Mouse (Mus musculus) kidney, adult 2 months (tissue): ENCODE measurements around the gene Crmp1.

ENCODE experiments used
- CTCF ChIP-seq: fragments of 200-500 bp; conservative IDR thresholded peaks from 2 replicates; pipeline ENCODE4 v1.5.1; 2011; ENCODE audit warnings: low read depth, mild to moderate bottlenecking, control low read depth, low read length, moderate library complexity, mixed read lengths; ENCODE audit not compliant: insufficient read depth, insufficient read length
- POLR2A ChIP-seq: fragments of 200-500 bp; IDR thresholded peaks from one replicate; pipeline ENCODE4 v1.6.1; 2011; ENCODE audit warnings: low read depth, low read length, control low read depth

DNA sequence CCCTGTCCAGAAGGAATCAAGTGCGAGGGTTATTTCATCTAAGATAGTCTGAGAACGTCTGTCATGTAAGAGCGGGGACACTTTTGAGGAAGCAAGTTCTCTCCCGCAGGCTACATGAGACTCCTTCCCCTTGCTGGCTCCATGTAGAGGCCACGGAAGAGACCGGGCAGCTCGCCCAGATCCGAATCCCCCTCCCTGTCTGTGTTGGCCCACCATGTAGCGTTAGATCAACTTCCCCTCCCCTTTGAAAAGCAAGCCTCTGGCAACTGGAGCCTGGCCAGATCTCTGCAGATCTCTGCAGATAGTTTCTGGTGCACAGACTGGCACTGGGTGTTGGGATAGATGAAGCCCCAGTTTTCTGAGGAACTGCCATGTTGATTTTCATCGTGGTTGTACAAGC, 55.0 kb downstream of the Crmp1 start:
- TF ChIP-seq POLR2A (no peak), CTCF (no peak)
